In genomic region chr12:29930591-29930990, GRCm38 (mm10) we compare ENCODE assay signal across 24 mouse cellular contexts. TPM values are rescaled to one million over a fixed set of nuclear protein-coding genes. Genes with fewer than 3 reads are reported as not detected.
DNase-seq lines count a peak whose midpoint lies in the region; ATAC-seq and TF ChIP-seq lines count a peak whose summit lies in the region.
"Had no signal": no experiment of that assay in that cellular context is flagged by ENCODE, and none has a peak within 500 bp of the region (broad histone marks: within the 10 kb centered on the region; RNA-seq: fewer than 3 reads in every experiment).

No protein-coding gene starts in this region.

- peak overlapping the region; percentile 44 for H3K27ac ChIP-seq in heart, adult 2 months
- no peak overlapping the region for H3K27ac ChIP-seq in heart, embryonic 12.5 days (ENCODE audit: poor library complexity, severe bottlenecking)
- no peak overlapping the region for H3K27ac ChIP-seq in heart, embryonic 16.5 days (ENCODE audit: low read length)
- H3K27ac ChIP-seq in layer of hippocampus, adult 2 months = peak overlapping the region; percentile 36; the same call in 1 of the 2 replicates
- H3K27ac ChIP-seq: embryonic facial prominence, embryonic 10.5 days; embryonic facial prominence, embryonic 12.5 days; forebrain, embryonic 13.5 days; forebrain, embryonic 15.5 days had no signal

- H3K4me2 ChIP-seq in heart, embryonic 12.5 days = no peak overlapping the region
- H3K4me2 ChIP-seq in heart, embryonic 16.5 days (ENCODE audit: low read depth, low read length) = no peak overlapping the region
- H3K4me2 ChIP-seq: embryonic facial prominence, embryonic 12.5 days; forebrain, embryonic 13.5 days; forebrain, embryonic 15.5 days had no signal

- H3K79me2 ChIP-seq in heart, adult 2 months (replicated peaks; ENCODE audit: control insufficient read depth, insufficient read depth, low read length) = no peaks in the 10 kb centered on the region

- ATAC-seq in heart, embryonic 12.5 days (ENCODE audit: insufficient number of reproducible peaks, low FRiP score) = no peak
- ATAC-seq in heart, embryonic 16.5 days (replicated peaks; ENCODE audit: extremely low read depth, insufficient read depth, low FRiP score) = 0 out of 2 replicates have a peak, but pooled peaks have one; percentile 54
- ATAC-seq: activated CD4-positive, CD25-positive, alpha-beta regulatory T cell, adult 4 months; CD4-positive, CD25-positive, alpha-beta regulatory T cell, adult 4 months; forebrain, embryonic 13.5 days; forebrain, embryonic 15.5 days; Patski had no signal

- peaks cover 9% of the 10 kb centered on the region for H3K4me1 ChIP-seq in heart, adult 2 months (ENCODE audit: control insufficient read depth, insufficient read depth, low read length)
- H3K4me1 ChIP-seq in heart, embryonic 12.5 days (replicated peaks) = peaks cover 18% of the 10 kb centered on the region
- H3K4me1 ChIP-seq in heart, embryonic 16.5 days (ENCODE audit: control insufficient read depth, insufficient read depth, low read length) = peaks cover 8% of the 10 kb centered on the region
- H3K4me1 ChIP-seq: embryonic facial prominence, embryonic 12.5 days had no signal

- H3K9me3 ChIP-seq in heart, embryonic 12.5 days (replicated peaks) = no peaks in the 10 kb centered on the region
- H3K9me3 ChIP-seq in heart, embryonic 16.5 days (replicated peaks; ENCODE audit: control insufficient read depth, low read length) = no peaks in the 10 kb centered on the region
- H3K9me3 ChIP-seq: embryonic facial prominence, embryonic 10.5 days; embryonic facial prominence, embryonic 12.5 days; forebrain, embryonic 13.5 days; forebrain, embryonic 15.5 days had no signal

- intact Hi-C loops in heart, adult 2 months (cut with DNase I) = loop anchor here (10.0 kb wide), 1 partner anchor 654 kb away; the partner anchor contains the start of gene Tmem18

- TF ChIP-seq POLR2A in heart, adult 2 months (IDR thresholded peaks at IDR 0.05; ENCODE audit: insufficient read depth, low read depth, low read length) = no peak

- H3K27me3 ChIP-seq in heart, adult 2 months (ENCODE audit: control insufficient read depth, insufficient read depth, low read length) = no peaks in the 10 kb centered on the region
- 0 out of 2 replicates have a peak, but pooled peaks cover 5% of the 10 kb centered on the region for H3K27me3 ChIP-seq in heart, embryonic 12.5 days (replicated peaks)
- no peaks in the 10 kb centered on the region for H3K27me3 ChIP-seq in heart, embryonic 16.5 days (ENCODE audit: control insufficient read depth, insufficient read depth, low read length)
- H3K27me3 ChIP-seq: CH12.LX; embryonic facial prominence, embryonic 12.5 days; forebrain, embryonic 13.5 days; forebrain, embryonic 15.5 days; Patski had no signal

- no peaks in the 10 kb centered on the region for H3K36me3 ChIP-seq in heart, adult 2 months (ENCODE audit: control insufficient read depth, insufficient read depth, low read length)
- no peaks in the 10 kb centered on the region for H3K36me3 ChIP-seq in heart, embryonic 12.5 days
- no peaks in the 10 kb centered on the region for H3K36me3 ChIP-seq in heart, embryonic 16.5 days (ENCODE audit: control insufficient read depth, insufficient read depth)
- H3K36me3 ChIP-seq: embryonic facial prominence, embryonic 10.5 days; embryonic facial prominence, embryonic 12.5 days; forebrain, embryonic 15.5 days; G1E had no signal

- TF ChIP-seq CTCF in heart, adult 2 months (IDR thresholded peaks at IDR 0.05) = no peak
- TF ChIP-seq CTCF in layer of hippocampus, adult 2 months (conservative IDR thresholded peaks at IDR 0.05) = no peak

- DNase-seq in heart, adult 2 months = no peak
- no peak for DNase-seq in heart, adult 8-10 months (ENCODE audit: low spot score)
- DNase-seq in layer of hippocampus, adult 2 months (ENCODE audit: low spot score in 2 of 2) = no peak
- DNase-seq in layer of hippocampus, postnatal 25 days (ENCODE audit: extremely low spot score in 1 of 2, low spot score in 1 of 2) = no peak
- DNase-seq: adrenal gland, adult 8-10 months; adrenal gland, postnatal 14 days; adrenal gland, postnatal 36 days; B cell, adult 2 months; cerebellum, adult 11-12 months; cerebellum, adult 2 months; cerebellum, adult 9-10 months; cerebellum, postnatal 10 days; cerebellum, postnatal 25 days had no signal

- no peak for TF ChIP-seq EP300 in heart, adult 2 months (IDR thresholded peaks at IDR 0.05; ENCODE audit: insufficient read depth, low read depth, low read length)

- 68% methylated on average over 1 of the region's 1 CpGs for WGBS in heart, adult 2 months
- WGBS in heart, embryonic 12.5 days = 40% methylated on average over 1 of the region's 1 CpGs
- 34% methylated on average over 1 of the region's 1 CpGs for WGBS in heart, embryonic 16.5 days

- H3K9ac ChIP-seq in heart, adult 2 months (ENCODE audit: low read depth, low read length) = no peak overlapping the region
- H3K9ac ChIP-seq in heart, embryonic 12.5 days = no peak overlapping the region
- H3K9ac ChIP-seq in heart, embryonic 16.5 days (ENCODE audit: low read length) = no peak overlapping the region
- H3K9ac ChIP-seq: embryonic facial prominence, embryonic 12.5 days; forebrain, embryonic 13.5 days; forebrain, embryonic 15.5 days had no signal

- H3K4me3 ChIP-seq in heart, adult 2 months = no peak overlapping the region
- no peak overlapping the region for H3K4me3 ChIP-seq in heart, embryonic 12.5 days
- no peak overlapping the region for H3K4me3 ChIP-seq in heart, embryonic 16.5 days (ENCODE audit: low read length)
- H3K4me3 ChIP-seq in layer of hippocampus, adult 2 months = no peak overlapping the region
- H3K4me3 ChIP-seq: embryonic facial prominence, embryonic 10.5 days; embryonic facial prominence, embryonic 12.5 days; forebrain, embryonic 13.5 days; forebrain, embryonic 15.5 days had no signal

RNA-seq across cellular contexts. Expression of gene Pxdn, which starts 6.8 kb away (rescaled TPM):
- 10 to 100 TPM; 28.7 to 41.0 TPM for total RNA-seq in heart, adult 2 months (2021)
- 69.4 and 92.3 TPM in 2 replicates for polyA plus RNA-seq in heart, adult 2 months (2012; rRNA removed)
- 125 and 131 TPM in 2 replicates for polyA plus RNA-seq in heart, embryonic 12.5 days (2016; fragmentation: Nextera tagmentation; extraction: Ambion mirVana)
- 58.0 and 71.5 TPM in 2 replicates for polyA plus RNA-seq in heart, embryonic 16.5 days (2015; fragmentation: Nextera tagmentation; extraction: Ambion mirVana)
- 10 to 100 TPM; 23.8 to 32.9 (median 29.5) TPM for total RNA-seq in heart, adult 8-10 months (2022)
- total RNA-seq in layer of hippocampus, adult 2 months (2021) = 10 to 100 TPM; 77.9 to 78.1 TPM
- 10 to 100 TPM; 61.1 to 68.1 TPM for total RNA-seq in layer of hippocampus, postnatal 25 days (2021)
- polyA plus RNA-seq: activated CD4-positive, CD25-positive, alpha-beta regulatory T cell, adult 4 months; CD4-positive, CD25-positive, alpha-beta regulatory T cell, adult 4 months; G1E had no signal

Comparison
In these comparisons a context has a peak if more than half of its experiments do, and no peak if none do; other contexts are left out.
1. H3K27ac ChIP-seq: peak in heart, adult 2 months (single experiment) and layer of hippocampus, adult 2 months (single experiment); none in heart, embryonic 12.5 days (single experiment) and heart, embryonic 16.5 days (single experiment).